Mouse (Mus musculus) embryonic fibroblast, embryonic 13.5 days (primary cell): Measurements from ENCODE around the gene Rab5if.

ENCODE experiments used
- CTCF ChIP-seq: IDR thresholded peaks from 2 replicates; pipeline ENCODE4 v1.5.1; 2011; ENCODE audit warnings: mild to moderate bottlenecking, control low read depth, low read length, moderate library complexity, borderline replicate concordance; ENCODE audit not compliant: insufficient read depth
- POLR2A ChIP-seq: IDR thresholded peaks from 2 replicates; pipeline ENCODE4 v1.6.1; 2011; ENCODE audit warnings: low read depth, mild to moderate bottlenecking, control low read depth, low read length, moderate library complexity

GRCm38 (mm10) chr2:156888490-156888889 lies 25.6 kb downstream of the Rab5if start:
- TF ChIP-seq CTCF (no peak), POLR2A (no peak)
